Mouse (Mus musculus) kidney, adult 9 months (tissue): ENCODE results near the gene Snapc4.
A peak's percentile ranks its signal among the peaks of the same experiment; 100 is the strongest.

Experiments
- DNase-seq: peaks from one replicate; pipeline ENCODE4 v3.0.0; 2022

Snapc4 gene

GRCm38 (mm10) chr2:26372396-26372795 is 8.1 kb downstream of the Snapc4 start:
- DNase-seq = no peak

GRCm38 (mm10) chr2:26368572-26368971 is 11.9 kb downstream of the Snapc4 start:
- no peak for DNase-seq

- DNase-seq = no peak
These were observed 12.5 kb downstream of the Snapc4 start for GRCm38 (mm10) chr2:26367911-26368310.

GRCm38 (mm10) chr2:26364738-26365465 is 15.6 kb downstream of the Snapc4 start:
- DNase-seq = peak; percentile 52

DNA sequence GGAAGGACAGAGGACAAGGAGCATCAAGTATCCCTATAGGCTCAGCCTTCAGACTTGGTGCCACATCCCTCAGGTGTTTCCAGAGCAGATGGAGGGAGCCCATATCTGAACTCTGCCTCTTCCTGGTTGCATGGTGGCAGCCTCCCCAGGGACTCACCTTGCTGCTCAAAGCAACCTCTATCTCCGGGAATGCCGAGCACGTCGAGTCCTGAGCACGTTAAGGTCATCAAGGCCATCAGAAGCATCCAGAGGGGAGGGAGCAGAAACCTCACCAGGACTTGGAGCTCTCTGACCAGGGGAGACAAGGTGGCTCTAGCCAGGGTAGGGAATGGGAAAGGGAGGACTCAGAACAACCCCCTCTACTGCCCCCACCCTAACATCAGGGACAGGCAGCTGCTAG is 17.0 kb downstream of the Snapc4 start:
- DNase-seq = no peak

DNA sequence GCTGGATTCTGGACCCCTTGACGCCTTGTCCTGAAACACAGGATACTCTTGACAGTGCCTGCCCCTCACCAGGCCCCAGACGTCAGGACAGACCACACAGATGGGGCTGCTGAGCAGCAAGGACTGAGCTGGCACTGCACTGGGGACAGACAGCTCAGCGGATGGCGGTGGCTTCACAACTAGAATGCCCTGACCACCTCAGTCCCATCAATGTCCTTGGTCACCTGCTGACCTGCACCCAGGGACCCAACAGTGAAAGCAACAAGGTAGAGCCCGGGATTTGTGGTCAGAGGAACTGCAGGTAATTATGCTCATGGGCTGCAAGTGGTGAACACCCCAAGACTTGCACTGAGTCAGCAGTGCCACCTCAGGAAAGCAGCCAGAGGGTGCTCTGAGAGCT is 17.5 kb downstream of the Snapc4 start:
- DNase-seq = no peak

GRCm38 (mm10) chr2:26360772-26361171 is 19.7 kb downstream of the Snapc4 start, which contains the start of gene Card9:
Gene Card9 (minus strand): TSS chr2:26360918.
- no peak for DNase-seq

GRCm38 (mm10) chr2:26359983-26360382 is 20.5 kb downstream of the Snapc4 start:
- DNase-seq = no peak

DNA sequence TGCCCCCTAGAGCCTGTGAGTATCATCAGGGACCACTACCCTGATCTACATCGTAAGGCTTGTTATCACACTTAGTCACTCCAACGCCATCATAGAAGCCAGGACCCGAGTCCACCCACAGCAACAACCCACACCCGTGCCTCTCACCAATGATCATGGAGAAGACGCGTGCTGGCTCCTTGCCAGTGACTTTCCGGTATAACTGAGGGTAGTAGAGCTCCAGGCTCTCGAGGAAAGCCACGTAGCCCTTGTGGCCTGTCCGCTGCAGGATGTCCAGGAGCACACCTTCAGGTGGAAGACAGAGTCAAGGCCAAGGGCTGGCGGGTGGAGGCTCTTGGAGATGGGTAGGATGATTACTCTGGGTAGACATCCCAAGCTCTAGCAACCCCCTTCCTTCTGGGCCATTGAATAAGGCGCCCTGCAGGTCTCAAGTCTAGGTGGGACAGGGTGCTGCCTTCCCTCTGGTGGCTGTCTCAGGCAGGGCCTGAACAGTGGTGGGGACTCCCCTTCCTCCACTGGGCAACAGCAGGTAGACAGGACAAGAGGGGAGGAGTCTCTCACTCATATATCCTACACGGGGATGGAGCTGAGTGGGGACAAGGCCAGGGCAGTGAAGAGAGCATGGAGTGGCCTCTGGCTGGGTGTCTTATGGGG is 21.7 kb downstream of the Snapc4 start:
- no peak for DNase-seq

DNA sequence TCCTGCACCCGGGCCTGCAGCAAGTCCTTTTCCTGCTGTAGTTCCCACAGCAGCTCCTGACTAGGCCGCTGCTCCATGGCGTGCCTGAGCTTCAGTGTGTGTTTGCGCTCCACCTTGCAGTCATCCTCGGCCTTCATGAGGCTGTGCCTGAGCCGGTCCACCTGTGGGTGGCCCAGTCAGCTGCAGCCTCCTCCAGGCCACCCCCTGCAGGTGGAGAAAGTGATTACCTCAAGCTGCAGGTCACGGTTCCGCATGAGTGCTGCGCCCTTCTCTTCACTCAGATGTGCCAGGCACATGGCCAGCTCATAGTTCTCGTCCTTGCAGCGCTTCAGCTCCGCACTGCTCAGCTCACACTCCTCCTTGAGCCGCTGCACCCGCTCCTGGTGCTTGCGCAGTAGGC is 23.0 kb downstream of the Snapc4 start:
- peak; percentile 86 for DNase-seq

DNA sequence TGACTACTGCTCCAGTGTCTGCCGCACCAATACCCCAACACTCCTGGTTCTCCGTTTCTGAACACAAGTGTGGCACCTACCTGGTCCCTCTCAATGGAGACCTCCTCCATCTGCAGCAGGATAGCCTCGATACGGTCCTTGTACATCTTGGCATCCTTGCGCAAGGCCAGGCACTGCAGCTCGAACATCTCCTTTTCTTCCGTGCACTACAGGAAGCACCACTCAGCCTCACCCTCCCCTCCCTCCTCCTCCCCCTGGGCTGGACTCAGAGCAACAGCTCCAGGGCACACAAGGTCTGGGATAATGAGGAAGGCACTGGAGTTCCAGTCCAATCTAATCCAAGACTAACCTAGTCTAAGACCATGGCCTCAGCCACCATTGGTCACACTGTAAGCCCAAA is 23.8 kb downstream of the Snapc4 start:
- no peak for DNase-seq

- no peak for DNase-seq
These were observed 24.2 kb downstream of the Snapc4 start for GRCm38 (mm10) chr2:26356231-26356630.

- no peak for DNase-seq
These were observed 26.1 kb downstream of the Snapc4 start for GRCm38 (mm10) chr2:26354401-26354800.

- DNase-seq = no peak
These were observed 27.1 kb downstream of the Snapc4 start for GRCm38 (mm10) chr2:26353066-26353980.

DNA sequence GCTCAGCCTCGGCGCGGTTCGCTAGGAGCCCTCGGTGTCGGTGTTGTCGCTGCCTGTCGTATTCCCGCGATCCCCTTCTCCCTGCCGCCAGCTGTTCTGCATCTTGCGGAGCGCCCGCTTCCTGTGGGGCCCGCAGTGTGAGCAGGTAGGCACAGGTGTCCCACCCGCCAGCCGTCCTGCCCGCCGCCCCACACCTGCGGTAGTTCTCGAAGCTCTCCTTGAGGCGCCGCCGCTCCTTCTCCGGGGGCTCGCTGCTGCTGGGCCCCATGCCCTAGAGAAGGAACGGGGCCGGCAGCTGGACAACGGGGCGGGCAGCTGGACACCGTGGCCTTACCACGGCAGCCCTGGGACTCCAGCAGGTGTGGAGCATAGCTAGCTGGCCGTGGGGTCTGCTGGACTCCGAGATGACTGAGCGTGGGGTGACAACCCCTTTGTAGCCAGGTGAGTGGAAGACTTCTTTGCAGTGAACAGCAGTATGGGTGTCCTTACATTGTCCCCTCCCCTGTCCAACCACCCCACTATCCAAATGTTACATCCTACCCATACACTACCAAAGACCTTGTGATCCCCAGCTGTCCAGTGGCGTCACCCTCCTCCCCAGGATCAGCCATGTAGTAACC is 28.1 kb downstream of the Snapc4 start:
- no peak for DNase-seq

GRCm38 (mm10) chr2:26351358-26352290 is 28.8 kb downstream of the Snapc4 start, which contains the start of gene Dnlz:
Gene Dnlz (minus strand): TSS chr2:26352110.
- peak; percentile 95 for DNase-seq

DNA sequence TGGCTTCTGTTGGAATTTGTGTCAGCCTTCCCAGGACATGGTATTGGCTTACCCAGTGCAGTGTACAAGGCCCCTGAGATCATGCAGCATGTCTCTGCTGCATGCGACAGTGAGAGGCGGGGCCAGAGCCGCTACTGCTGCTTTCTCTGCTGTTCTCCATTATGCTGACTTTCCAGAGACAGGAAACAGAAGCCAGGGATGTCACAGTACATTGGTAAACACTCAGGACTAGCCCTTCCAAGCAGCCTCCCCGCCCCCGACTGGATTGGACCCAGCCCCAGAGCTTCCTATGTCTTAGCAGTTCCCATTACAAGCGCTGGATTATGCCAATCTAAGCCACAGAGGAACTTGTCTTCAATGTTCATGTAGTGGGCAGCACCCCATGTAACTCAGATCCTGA is 32.2 kb downstream of the Snapc4 start:
- DNase-seq = peak; percentile 49

GRCm38 (mm10) chr2:26342609-26343490 is 37.6 kb downstream of the Snapc4 start:
- DNase-seq = peak; percentile 64

DNA sequence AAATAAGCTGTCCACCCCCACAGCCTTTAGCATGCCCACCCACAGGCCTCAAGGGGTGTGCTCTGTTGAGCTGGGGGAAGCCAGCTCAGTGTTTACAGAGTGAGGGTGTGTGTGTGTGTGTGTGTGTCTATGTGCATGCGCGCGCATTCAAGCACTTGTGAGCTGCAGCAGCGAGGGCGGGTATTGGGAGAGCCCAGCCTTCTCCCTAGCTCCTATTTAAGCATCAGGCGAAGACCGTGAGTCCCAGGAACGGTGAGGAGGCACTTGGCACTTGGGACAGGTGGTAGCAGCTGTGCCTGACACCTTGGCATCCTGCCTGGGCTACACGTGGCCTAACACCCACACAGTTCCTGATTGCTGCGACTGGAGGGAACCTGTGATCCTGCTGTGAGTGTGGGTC is 38.4 kb downstream of the Snapc4 start:
- DNase-seq = peak; percentile 49

DNA sequence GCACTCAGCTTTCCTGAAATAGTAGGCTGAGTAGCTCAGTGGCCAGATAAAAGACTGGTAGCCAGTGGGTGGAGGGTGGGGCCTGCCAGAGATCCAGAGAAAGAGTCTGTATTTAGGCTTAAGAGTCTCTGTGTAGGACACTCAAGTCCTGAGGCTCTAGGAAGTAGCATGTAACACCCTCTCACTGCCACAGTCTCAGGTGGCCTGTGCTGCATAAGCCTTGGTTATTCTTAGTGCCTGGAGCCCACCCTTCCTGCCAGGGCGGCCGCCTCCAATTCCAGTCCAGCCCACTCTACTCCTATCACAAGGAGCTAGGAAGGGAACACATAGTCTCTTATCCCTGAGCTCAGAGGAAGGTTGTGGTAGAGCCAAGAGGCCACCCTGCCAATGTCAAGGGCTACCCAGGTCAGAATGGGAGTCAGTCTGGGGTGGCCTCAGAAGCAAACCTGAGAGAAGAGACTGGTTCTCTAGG is 38.9 kb downstream of the Snapc4 start:
- no peak for DNase-seq

DNA sequence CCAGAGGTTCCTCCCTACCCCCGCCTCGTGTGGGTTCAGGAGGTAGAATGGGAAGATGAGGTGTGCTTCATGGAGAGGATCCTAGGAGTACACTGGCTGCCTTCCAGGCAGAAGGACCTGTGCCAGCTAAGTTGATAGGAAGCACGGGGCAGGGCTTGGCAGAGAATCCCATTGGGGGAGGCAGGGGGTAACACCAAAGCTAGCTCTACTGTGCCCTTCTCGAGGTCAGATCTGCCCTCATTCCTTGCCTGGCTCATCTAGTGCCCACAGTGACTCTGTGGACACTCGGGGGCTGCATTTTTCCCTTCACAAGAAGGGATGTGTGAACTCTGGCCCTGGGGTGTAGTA is 41.3 kb downstream of the Snapc4 start:
- no peak for DNase-seq
